Mouse (Mus musculus) kidney, postnatal 0 days (tissue): ENCODE measurements around the gene Dglucy. TPM values are rescaled to one million over a fixed set of nuclear protein-coding genes. Genes with fewer than 3 reads are reported as not detected.

ENCODE experiments used
- ATAC-seq: fragments of 200-750 bp; cut with Nextera tagmentation; replicated peaks from 2 replicates; pipeline ENCODE4 v1.8.0; 2017; ENCODE audit warnings: low read depth, moderate number of reproducible peaks, moderate TSS enrichment, moderate library complexity; ENCODE audit not compliant: low FRiP score
- DNase-seq: peaks from one replicate; pipeline ENCODE4 v3.0.0-alpha.2; 2016; ENCODE audit warnings: low spot score
- H3K27ac ChIP-seq: fragments of 300-500 bp; sonication (generic); 2 replicates; pipeline ENCODE4 v1.5.1; 2014; ENCODE audit warnings: mild to moderate bottlenecking
- H3K27me3 ChIP-seq: fragments of 300-500 bp; sonication (generic); 2 replicates; pipeline ENCODE4 v1.6.1; 2014; ENCODE audit warnings: low read length, mixed read lengths; ENCODE audit not compliant: insufficient read depth
- H3K36me3 ChIP-seq: fragments of 300-500 bp; sonication (generic); 2 replicates; pipeline ENCODE4 v1.6.1; 2014; ENCODE audit warnings: low read length, mixed read lengths; ENCODE audit not compliant: insufficient read depth
- H3K4me1 ChIP-seq: fragments of 300-500 bp; sonication (generic); replicated peaks from 2 replicates; pipeline ENCODE4 v1.6.1; 2014; ENCODE audit warnings: antibody characterized with exemption, low read length, mixed read lengths; ENCODE audit not compliant: insufficient read depth
- H3K4me2 ChIP-seq: fragments of 300-500 bp; sonication (generic); 2 replicates; pipeline ENCODE4 v1.6.1; 2014; ENCODE audit warnings: mild to moderate bottlenecking, low read length, moderate library complexity, mixed read lengths
- H3K4me3 ChIP-seq: fragments of 300-500 bp; sonication (generic); replicated peaks from 2 replicates; pipeline ENCODE4 v1.5.1; 2014; ENCODE audit warnings: low read depth, low read length
- H3K9ac ChIP-seq: fragments of 300-500 bp; sonication (generic); 2 replicates; pipeline ENCODE4 v1.6.1; 2014; ENCODE audit warnings: low read depth, low read length
- H3K9me3 ChIP-seq: fragments of 300-500 bp; sonication (generic); replicated peaks from 2 replicates; pipeline ENCODE4 v1.6.1; 2016; ENCODE audit warnings: low read length, inconsistent platforms, mixed read lengths
- CTCF ChIP-seq: IDR thresholded peaks from 2 replicates; pipeline ENCODE4 v1.5.1; 2016; ENCODE audit warnings: antibody characterized with exemption, low read depth, mild to moderate bottlenecking, moderate library complexity
- WGBS: fragments of 180-500 bp; shearing (Covaris S2); extraction: QIAGEN DNeasy Blood & Tissue Kit; methylation state at CpG from one replicate; pipeline ENCODE4 v1.1.7; 2014; 5-methylcytosine and 5-hydroxymethylcytosine counted together
- polyA plus RNA-seq: library from polyadenylated mRNA; unstranded; fragments of >200 nt; fragmentation: Nextera tagmentation; extraction: Ambion mirVana; gene quantifications from 2 replicates; pipeline ENCODE4 v1.2.1, GENCODE M21; 2015

Gene Dglucy
- polyA plus RNA-seq, 1 experiment from 2014 or later: 5.0 TPM

GRCm38 (mm10) chr12:100896661-100897060 is 117.8 kb downstream of the Dglucy start:
- no peak for TF ChIP-seq CTCF
- no peaks in the 10 kb centered on the region for H3K36me3 ChIP-seq
- H3K4me3 ChIP-seq: no peak overlapping the region
- H3K27ac ChIP-seq: no peak overlapping the region
- H3K9ac ChIP-seq: no peak overlapping the region
- DNase-seq (no peak), ATAC-seq (no peak)
- WGBS: 16% methylated on average over 3 of the region's 3 CpGs
- H3K9me3 ChIP-seq: no peaks in the 10 kb centered on the region
- no peak overlapping the region for H3K4me2 ChIP-seq
- peaks cover 36% of the 10 kb centered on the region; the same call in 1 of the 2 replicates for H3K27me3 ChIP-seq
- H3K4me1 ChIP-seq: peaks cover 14% of the 10 kb centered on the region; the same call in 1 of the 2 replicates

DNA sequence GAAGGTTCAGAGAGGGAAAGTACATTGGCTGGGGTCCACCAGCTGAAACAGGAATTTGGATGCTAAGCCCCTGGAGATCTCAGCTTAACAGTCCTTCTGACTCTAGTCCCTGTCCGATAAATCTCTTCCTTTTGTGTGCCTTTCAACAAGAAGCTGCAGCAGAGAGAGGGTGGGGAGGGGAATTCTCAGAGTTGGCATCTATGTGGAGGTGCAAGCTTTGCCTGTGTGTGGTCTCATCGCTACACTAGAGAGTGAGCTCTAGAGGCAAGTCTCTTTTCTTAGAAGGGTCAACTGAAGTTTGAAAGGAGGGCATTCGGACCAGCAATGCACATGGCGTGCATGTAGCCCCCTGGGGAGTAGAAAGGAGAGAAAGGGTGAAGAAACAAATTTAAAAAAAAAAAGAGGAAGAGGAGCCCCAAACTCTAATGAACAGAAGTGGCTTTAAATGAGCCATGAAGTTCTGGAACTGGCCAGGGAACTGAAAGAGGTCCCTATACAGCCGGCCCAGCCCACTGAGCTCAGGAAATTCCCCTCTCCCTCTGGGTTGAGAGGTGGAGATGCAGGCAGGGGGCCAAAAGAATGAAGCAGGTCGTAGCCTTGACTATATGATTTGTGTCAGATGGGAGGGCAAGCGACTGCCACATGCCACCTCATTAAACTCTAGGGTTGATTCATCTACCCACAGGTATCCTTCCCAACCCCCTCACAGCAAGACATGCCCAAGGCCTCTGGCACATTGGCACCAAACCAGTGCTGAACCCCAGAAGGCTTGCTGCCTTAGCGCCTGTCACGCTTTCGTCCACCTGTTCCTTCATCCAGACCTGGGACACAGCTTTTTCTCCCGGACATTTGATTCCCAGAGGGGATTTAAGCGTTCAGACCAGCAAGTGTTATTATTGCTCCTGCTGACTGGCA is 119.1 kb downstream of the Dglucy start:
- peak overlapping the region; percentile 57; the same call in 1 of the 2 replicates for H3K4me2 ChIP-seq
- no peak overlapping the region for H3K9ac ChIP-seq
- H3K4me3 ChIP-seq: no peak overlapping the region
- H3K27ac ChIP-seq: no peak overlapping the region
- TF ChIP-seq CTCF: no peak
- peaks cover 14% of the 10 kb centered on the region; the same call in 1 of the 2 replicates for H3K4me1 ChIP-seq
- ATAC-seq (no peak), DNase-seq (no peak)
- H3K36me3 ChIP-seq: no peaks in the 10 kb centered on the region
- WGBS: 20% methylated on average over 12 of the region's 12 CpGs
- H3K9me3 ChIP-seq: no peaks in the 10 kb centered on the region
- H3K27me3 ChIP-seq: peaks cover 36% of the 10 kb centered on the region; the same call in 1 of the 2 replicates

GRCm38 (mm10) chr12:100899111-100899640 is 120.3 kb downstream of the Dglucy start:
- TF ChIP-seq CTCF: no peak
- Histone ChIP-seq H3K4me2 (peak overlapping the region; percentile 57), H3K27ac (no peak overlapping the region), H3K9ac (peak overlapping the region; percentile 37; the same call in 1 of the 2 replicates), H3K36me3 (no peaks in the 10 kb centered on the region), H3K4me1 (peaks cover 14% of the 10 kb centered on the region; the same call in 1 of the 2 replicates), H3K27me3 (peaks cover 36% of the 10 kb centered on the region; the same call in 1 of the 2 replicates), H3K9me3 (no peaks in the 10 kb centered on the region), H3K4me3 (peak overlapping the region; percentile 28)
- 2% methylated on average over 30 of the region's 30 CpGs for WGBS
- ATAC-seq (no peak; the same call in 1 of the 2 replicates), DNase-seq (no peak)

GRCm38 (mm10) chr12:100900901-100901300 is 122.0 kb downstream of the Dglucy start:
- Histone ChIP-seq H3K27me3 (peaks cover 36% of the 10 kb centered on the region; the same call in 1 of the 2 replicates), H3K27ac (no peak overlapping the region), H3K4me1 (peaks cover 14% of the 10 kb centered on the region; the same call in 1 of the 2 replicates), H3K9me3 (no peaks in the 10 kb centered on the region), H3K9ac (no peak overlapping the region), H3K4me2 (no peak overlapping the region), H3K36me3 (no peaks in the 10 kb centered on the region), H3K4me3 (no peak overlapping the region)
- 70% methylated on average over 6 of the region's 6 CpGs for WGBS
- ATAC-seq (no peak), DNase-seq (no peak)
- TF ChIP-seq CTCF: no peak

DNA sequence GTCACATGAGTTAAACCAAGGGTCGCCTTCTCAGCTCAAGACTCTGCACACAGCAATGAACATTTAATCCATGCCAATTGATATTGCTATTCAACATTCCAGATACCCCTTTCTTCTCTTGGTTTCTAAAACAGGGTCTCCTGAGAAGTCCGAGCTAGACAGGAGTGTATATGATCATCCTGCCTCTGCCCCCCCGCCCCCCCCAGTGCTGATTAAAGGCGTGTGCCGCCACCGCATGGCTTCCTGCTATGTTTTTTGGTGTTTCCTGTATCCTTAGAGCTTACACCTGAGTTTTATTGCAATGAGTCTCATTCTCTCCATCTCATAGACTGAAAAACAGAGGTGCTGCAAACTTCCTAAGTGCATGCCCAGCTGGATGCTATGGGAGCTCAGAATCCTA is 122.5 kb downstream of the Dglucy start:
- Histone ChIP-seq H3K9ac (no peak overlapping the region), H3K9me3 (no peaks in the 10 kb centered on the region), H3K4me2 (no peak overlapping the region), H3K36me3 (no peaks in the 10 kb centered on the region), H3K4me1 (peaks cover 14% of the 10 kb centered on the region; the same call in 1 of the 2 replicates), H3K27ac (no peak overlapping the region), H3K4me3 (no peak overlapping the region), H3K27me3 (peaks cover 36% of the 10 kb centered on the region; the same call in 1 of the 2 replicates)
- ATAC-seq (no peak), DNase-seq (no peak)
- WGBS: 72% methylated on average over 6 of the region's 6 CpGs
- TF ChIP-seq CTCF: no peak

DNA sequence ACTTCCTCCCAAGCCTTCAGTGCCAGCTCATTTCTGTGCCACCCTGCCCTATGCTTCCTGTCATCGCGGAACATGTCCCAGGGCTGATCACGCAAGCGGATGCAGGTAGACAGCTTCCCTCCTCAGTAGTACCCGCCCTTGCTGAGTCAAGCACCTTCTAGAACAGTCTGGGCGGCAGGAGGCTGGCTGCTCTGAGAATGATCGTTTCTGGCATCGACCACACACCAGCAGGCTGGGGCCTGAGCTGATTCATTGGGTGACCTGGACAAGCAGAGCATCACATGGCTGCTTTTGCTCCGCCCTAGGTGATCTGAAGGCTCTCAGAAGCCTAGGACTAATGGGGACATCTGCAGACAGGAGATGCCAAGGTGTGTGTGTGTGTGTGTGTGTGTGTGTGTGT is 124.9 kb downstream of the Dglucy start:
- H3K4me3 ChIP-seq: no peak overlapping the region
- DNase-seq (no peak), ATAC-seq (no peak)
- H3K9ac ChIP-seq: no peak overlapping the region
- peaks cover 12% of the 10 kb centered on the region; the same call in 1 of the 2 replicates for H3K4me1 ChIP-seq
- peaks cover 18% of the 10 kb centered on the region; the same call in 1 of the 2 replicates for H3K27me3 ChIP-seq
- no peak for TF ChIP-seq CTCF
- 85% methylated on average over 9 of the region's 9 CpGs for WGBS
- no peaks in the 10 kb centered on the region for H3K36me3 ChIP-seq
- no peak overlapping the region for H3K27ac ChIP-seq
- H3K4me2 ChIP-seq: no peak overlapping the region
- no peaks in the 10 kb centered on the region for H3K9me3 ChIP-seq
